Comparison of ENCODE assay signal across 15 mouse cellular contexts in genomic region chr9:120918642-120919041, GRCm38 (mm10). TPM values are rescaled to one million over a fixed set of nuclear protein-coding genes. Genes with fewer than 3 reads are reported as not detected.
A peak's percentile ranks its signal among the peaks of the same experiment; 100 is the strongest.
DNase-seq lines count a peak whose midpoint lies in the region; ATAC-seq and TF ChIP-seq lines count a peak whose summit lies in the region.
"Had no signal": no experiment of that assay in that cellular context is flagged by ENCODE, and none has a peak within 500 bp of the region (broad histone marks: within the 10 kb centered on the region; RNA-seq: fewer than 3 reads in every experiment).

No protein-coding gene starts in this region.

- H3K27ac ChIP-seq in hindbrain, postnatal 0 days = no peak overlapping the region
- H3K27ac ChIP-seq in hindbrain, embryonic 11.5 days (ENCODE audit: low read depth, low read length) = no peak overlapping the region
- H3K27ac ChIP-seq in lung, embryonic 15.5 days = peak overlapping the region; percentile 38; the same call in 1 of the 2 replicates
- peak overlapping the region; percentile 73 for H3K27ac ChIP-seq in ES-E14 (ENCODE audit: insufficient read depth, low read depth, low read length, poor library complexity, severe bottlenecking)
- H3K27ac ChIP-seq in intestine, embryonic 16.5 days (ENCODE audit: low read length) = peak overlapping the region; percentile 9; the same call in 1 of the 2 replicates
- H3K27ac ChIP-seq: liver, embryonic 14.5 days; neural tube, embryonic 15.5 days had no signal

- in situ Hi-C loops in ES-E14 (cut with MboI; ENCODE audit: low sequenced_read_pairs in 2 of 2, unreplicated experiment in 2 of 2) = no loop called here

- no peaks in the 10 kb centered on the region for H3K27me3 ChIP-seq in hindbrain, postnatal 0 days (ENCODE audit: insufficient read depth, low read length)
- no peaks in the 10 kb centered on the region for H3K27me3 ChIP-seq in hindbrain, embryonic 11.5 days (ENCODE audit: control insufficient read depth, insufficient read depth, low read length)
- no peaks in the 10 kb centered on the region for H3K27me3 ChIP-seq in lung, embryonic 15.5 days
- H3K27me3 ChIP-seq in intestine, embryonic 16.5 days (replicated peaks; ENCODE audit: control insufficient read depth, insufficient read depth, low read length) = no peaks in the 10 kb centered on the region
- H3K27me3 ChIP-seq: neural tube, embryonic 15.5 days had no signal

- H3K9me3 ChIP-seq in hindbrain, postnatal 0 days (ENCODE audit: low read length) = no peaks in the 10 kb centered on the region
- H3K9me3 ChIP-seq in hindbrain, embryonic 11.5 days (ENCODE audit: control insufficient read depth, low read length) = no peaks in the 10 kb centered on the region
- H3K9me3 ChIP-seq in lung, embryonic 15.5 days = no peaks in the 10 kb centered on the region
- no peaks in the 10 kb centered on the region for H3K9me3 ChIP-seq in ES-E14 (ENCODE audit: control insufficient read depth, insufficient read depth, low read depth, low read length)
- H3K9me3 ChIP-seq in intestine, embryonic 16.5 days (ENCODE audit: control insufficient read depth, low read length) = 0 out of 2 replicates have a peak, but pooled peaks cover 4% of the 10 kb centered on the region
- H3K9me3 ChIP-seq: neural tube, embryonic 15.5 days had no signal

- no peaks in the 10 kb centered on the region for H3K36me3 ChIP-seq in hindbrain, postnatal 0 days (ENCODE audit: insufficient read depth, low read length)
- H3K36me3 ChIP-seq in hindbrain, embryonic 11.5 days (ENCODE audit: control insufficient read depth, insufficient read depth, low read length) = no peaks in the 10 kb centered on the region
- H3K36me3 ChIP-seq in lung, embryonic 15.5 days = no peaks in the 10 kb centered on the region
- no peaks in the 10 kb centered on the region for H3K36me3 ChIP-seq in ES-E14 (ENCODE audit: control insufficient read depth, insufficient read depth, low read length, poor library complexity, severe bottlenecking)
- no peaks in the 10 kb centered on the region for H3K36me3 ChIP-seq in intestine, embryonic 16.5 days (ENCODE audit: control insufficient read depth, insufficient read depth, low read length)
- H3K36me3 ChIP-seq: neural tube, embryonic 15.5 days had no signal

- TF ChIP-seq CTCF in hindbrain, postnatal 0 days (IDR thresholded peaks at IDR 0.05; ENCODE audit: low read depth) = no peak
- TF ChIP-seq CTCF in lung, adult 2 months (IDR thresholded peaks at IDR 0.05; ENCODE audit: insufficient read depth, low read length) = no peak

- H3K4me3 ChIP-seq in hindbrain, postnatal 0 days (ENCODE audit: low read length) = no peak overlapping the region
- H3K4me3 ChIP-seq in hindbrain, embryonic 11.5 days (ENCODE audit: low read depth, low read length) = no peak overlapping the region
- H3K4me3 ChIP-seq in lung, embryonic 15.5 days = no peak overlapping the region
- H3K4me3 ChIP-seq in lung, adult 2 months (replicated peaks; ENCODE audit: extremely low read depth, low read depth, low read length) = no peak overlapping the region
- H3K4me3 ChIP-seq in ES-E14 (ENCODE audit: insufficient read depth in 1 of 2, low read depth in 1 of 2, low read length in 2 of 2, poor library complexity in 1 of 2, severe bottlenecking in 1 of 2) = peak overlapping the region in 1 of 2 experiments; percentile 17; a peak in 1 of 4 replicates
- no peak overlapping the region for H3K4me3 ChIP-seq in intestine, embryonic 16.5 days (ENCODE audit: low read length)
- H3K4me3 ChIP-seq: neural tube, embryonic 15.5 days had no signal

- H3K4me1 ChIP-seq in hindbrain, postnatal 0 days (ENCODE audit: insufficient read depth, low read length) = no peaks in the 10 kb centered on the region
- H3K4me1 ChIP-seq in hindbrain, embryonic 11.5 days (replicated peaks; ENCODE audit: control insufficient read depth, insufficient read depth, low read length) = no peaks in the 10 kb centered on the region
- H3K4me1 ChIP-seq in lung, embryonic 15.5 days = peaks cover 19% of the 10 kb centered on the region
- H3K4me1 ChIP-seq in lung, adult 2 months (ENCODE audit: control insufficient read depth, insufficient read depth, low read length) = peaks cover 17% of the 10 kb centered on the region
- peaks cover 6 to 15% of the 10 kb centered on the region in 2 experiments; a peak in 3 of 4 replicates for H3K4me1 ChIP-seq in ES-E14 (ENCODE audit: control insufficient read depth in 2 of 2, insufficient read depth in 2 of 2, low read length in 2 of 2, poor library complexity in 1 of 2)
- peaks cover 9% of the 10 kb centered on the region for H3K4me1 ChIP-seq in intestine, embryonic 16.5 days (ENCODE audit: control insufficient read depth, insufficient read depth, low read length)
- H3K4me1 ChIP-seq: neural tube, embryonic 15.5 days had no signal

- DNase-seq in hindbrain, postnatal 0 days (ENCODE audit: low spot score) = peak; percentile 30
- DNase-seq in hindbrain, embryonic 11.5 days (ENCODE audit: low spot score) = no peak
- DNase-seq in lung, adult 2 months = no peak
- DNase-seq in ES-E14 (ENCODE audit: low read depth, low spot score) = no peak
- no peak for DNase-seq in cerebellum, adult 11 months
- DNase-seq: kidney, adult 8-10 months; layer of hippocampus, postnatal 36 days; thymus, postnatal 36 days had no signal

- no peak overlapping the region for H3K4me2 ChIP-seq in hindbrain, postnatal 0 days (ENCODE audit: low read depth, low read length)
- H3K4me2 ChIP-seq in hindbrain, embryonic 11.5 days (replicated peaks; ENCODE audit: low read depth, low read length) = no peak overlapping the region
- no peak overlapping the region for H3K4me2 ChIP-seq in lung, embryonic 15.5 days
- H3K4me2 ChIP-seq in intestine, embryonic 16.5 days (ENCODE audit: low read depth, low read length) = no peak overlapping the region
- H3K4me2 ChIP-seq: neural tube, embryonic 15.5 days had no signal

- 35% methylated on average over 6 of the region's 6 CpGs for WGBS in hindbrain, postnatal 0 days
- 62% methylated on average over 6 of the region's 6 CpGs for WGBS in hindbrain, embryonic 11.5 days
- WGBS in lung, embryonic 15.5 days = 20% methylated on average over 6 of the region's 6 CpGs
- 28% methylated on average over 6 of the region's 6 CpGs for WGBS in lung, adult 2 months
- WGBS in intestine, embryonic 16.5 days = 22% methylated on average over 6 of the region's 6 CpGs

- H3K9ac ChIP-seq in hindbrain, postnatal 0 days (replicated peaks; ENCODE audit: low read length) = no peak overlapping the region
- no peak overlapping the region for H3K9ac ChIP-seq in hindbrain, embryonic 11.5 days (ENCODE audit: low read depth, low read length)
- no peak overlapping the region for H3K9ac ChIP-seq in lung, embryonic 15.5 days
- H3K9ac ChIP-seq in ES-E14 (ENCODE audit: insufficient read depth, low read depth, low read length, poor library complexity, severe bottlenecking) = peak overlapping the region; percentile 45; the same call in 1 of the 2 replicates
- H3K9ac ChIP-seq in intestine, embryonic 16.5 days (ENCODE audit: low read depth, low read length) = peak overlapping the region; percentile 0; the same call in 1 of the 2 replicates
- H3K9ac ChIP-seq: liver, embryonic 14.5 days; neural tube, embryonic 15.5 days had no signal

- ATAC-seq in hindbrain, postnatal 0 days = no peak
- no peak for ATAC-seq in hindbrain, embryonic 11.5 days (ENCODE audit: low FRiP score)
- ATAC-seq in lung, embryonic 15.5 days (ENCODE audit: borderline replicate concordance, extremely low read depth, low FRiP score, low TSS enrichment) = no peak
- ATAC-seq in intestine, embryonic 16.5 days = 0 out of 2 replicates have a peak, but pooled peaks have one; percentile 34
- ATAC-seq in cerebellum, adult (ENCODE audit: insufficient number of reproducible peaks, low FRiP score, low TSS enrichment) = no peak
- ATAC-seq: forebrain, embryonic 16.5 days; midbrain, embryonic 16.5 days had no signal

- no peak for TF ChIP-seq POLR2A in lung, adult 2 months (IDR thresholded peaks at IDR 0.05; ENCODE audit: borderline replicate concordance, extremely low read depth, low read depth, low read length)

TF ChIP-seq in ES-E14, 5 proteins besides CTCF, POLR2A, EP300 and RAD21:
- no peak for TF ChIP-seq CHD2 (IDR thresholded peaks at IDR 0.05; ENCODE audit: low read depth, low read length)
- TF ChIP-seq ZC3H11A (IDR thresholded peaks at IDR 0.05; ENCODE audit: borderline replicate concordance, low read depth, low read length) = no peak

RNA-seq across cellular contexts. Expression of gene Ctnnb1, which starts 10.4 kb away (rescaled TPM):
- 861 and 986 TPM in 2 replicates for total RNA-seq in hindbrain, postnatal 0 days (2014; rRNA removed)
- 287 and 288 TPM in 2 replicates for polyA plus RNA-seq in hindbrain, postnatal 0 days (2015; fragmentation: Nextera tagmentation; extraction: Ambion mirVana)
- 804 and 817 TPM in 2 replicates for polyA plus RNA-seq in hindbrain, embryonic 11.5 days (2014; fragmentation: Nextera tagmentation; extraction: Ambion mirVana)
- 552 and 563 TPM in 2 replicates for polyA plus RNA-seq in lung, embryonic 15.5 days (2015; fragmentation: Nextera tagmentation; extraction: Ambion mirVana)
- polyA plus RNA-seq in lung, adult 2 months (2012; rRNA removed) = 149 and 203 TPM in 2 replicates
- total RNA-seq in ES-E14 (2012; rRNA removed) = 536 and 572 TPM in 2 replicates
- 448 and 454 TPM in 2 replicates for polyA plus RNA-seq in intestine, embryonic 16.5 days (2015; fragmentation: Nextera tagmentation; extraction: Ambion mirVana)

Comparison
In these comparisons a context has a peak if more than half of its experiments do, and no peak if none do; other contexts are left out.
1. H3K27ac ChIP-seq: peak in lung, embryonic 15.5 days (single experiment), ES-E14 (single experiment) and intestine, embryonic 16.5 days (single experiment); none in hindbrain, postnatal 0 days (single experiment) and hindbrain, embryonic 11.5 days (single experiment).
2. H3K9ac ChIP-seq: peak in ES-E14 (single experiment) and intestine, embryonic 16.5 days (single experiment); none in hindbrain, postnatal 0 days (single experiment), hindbrain, embryonic 11.5 days (single experiment) and lung, embryonic 15.5 days (single experiment).